Mouse (Mus musculus) spleen, postnatal 14 days (tissue): ENCODE data around the gene Eps15.

Source experiments
- DNase-seq, 2 experiments: peaks; one replicate each; pipeline ENCODE4 v3.0.0; 2021 to 2022; ENCODE audit warnings: low spot score in 2 of 2

The Eps15 gene

GRCm38 (mm10) chr4:109268903-109269302 lies 11.2 kb upstream of the Eps15 start:
- DNase-seq, result no peak

- DNase-seq, result no peak
Observed at GRCm38 (mm10) chr4:109271803-109272202, 8.3 kb upstream of the Eps15 start.

- DNase-seq, result no peak
Observed at GRCm38 (mm10) chr4:109273586-109274240, 6.4 kb upstream of the Eps15 start.

- peak; percentile 19 to 28 for DNase-seq
Observed at GRCm38 (mm10) chr4:109280459-109281160, 542 bp downstream of the Eps15 start.

- DNase-seq, result no peak
Observed at GRCm38 (mm10) chr4:109281161-109281560, 1.1 kb downstream of the Eps15 start.

GRCm38 (mm10) chr4:109281946-109282345 lies 1.9 kb downstream of the Eps15 start:
- no peak for DNase-seq

GRCm38 (mm10) chr4:109294629-109295028 lies 14.6 kb downstream of the Eps15 start:
- no peak for DNase-seq

- no peak for DNase-seq
Observed at GRCm38 (mm10) chr4:109296510-109296909, 16.4 kb downstream of the Eps15 start.

- DNase-seq, result no peak
Observed at GRCm38 (mm10) chr4:109299136-109299535, 19.1 kb downstream of the Eps15 start.

- DNase-seq, result no peak
Observed at GRCm38 (mm10) chr4:109316941-109317894, 37.1 kb downstream of the Eps15 start.

- no peak for DNase-seq
Observed at GRCm38 (mm10) chr4:109336796-109337195, 56.7 kb downstream of the Eps15 start.

- no peak for DNase-seq
Observed at GRCm38 (mm10) chr4:109341222-109341621, 61.2 kb downstream of the Eps15 start.

GRCm38 (mm10) chr4:109342783-109343485 lies 62.9 kb downstream of the Eps15 start:
- DNase-seq, result no peak

- no peak for DNase-seq
Observed at GRCm38 (mm10) chr4:109343909-109344308, 63.8 kb downstream of the Eps15 start.

GRCm38 (mm10) chr4:109378107-109378506 lies 98.0 kb downstream of the Eps15 start:
- DNase-seq, result no peak

- DNase-seq, result no peak
Observed at GRCm38 (mm10) chr4:109382457-109382856, 102.4 kb downstream of the Eps15 start.

- DNase-seq, result no peak
Observed at GRCm38 (mm10) chr4:109385599-109385998, 105.5 kb downstream of the Eps15 start.

GRCm38 (mm10) chr4:109393229-109393779 lies 113.2 kb downstream of the Eps15 start:
- no peak for DNase-seq

- peak; percentile 33 to 41 for DNase-seq
Observed at GRCm38 (mm10) chr4:109393902-109394301, 113.8 kb downstream of the Eps15 start.

- DNase-seq, result no peak
Observed at GRCm38 (mm10) chr4:109394314-109395074, 114.4 kb downstream of the Eps15 start.
